Mouse (Mus musculus) Patski (cell line): ENCODE data around the gene Shmt2. TPM values are rescaled to one million over a fixed set of nuclear protein-coding genes. Genes with fewer than 3 reads are reported as not detected.

ENCODE experiments used
- ATAC-seq: fragments of 100-300 bp; one replicate; pipeline ENCODE4 v1.8.0; 2021
- CTCF ChIA-PET: fragments of 350-600 bp; sonication (Branson Sonifier 250); formaldehyde crosslinking; loops from one replicate; lab custom pipeline; 2022; ENCODE audit warnings: inconsistent platforms; lab: Charles Lee
- POLR2A ChIA-PET: fragments of 350-600 bp; sonication (Branson Sonifier 250); formaldehyde crosslinking; loops from one replicate; lab custom pipeline; 2022; ENCODE audit warnings: antibody characterized with exemption, inconsistent platforms; lab: Charles Lee
- DNase-seq: peaks from one replicate; pipeline ENCODE4 v3.0.0-alpha.2; 2011; ENCODE audit warnings: low read depth, low spot score
- H3K27me3 ChIP-seq: fragments of 371-371 bp; one replicate; pipeline ENCODE4 v1.5.1; 2021
- CTCF ChIP-seq: fragments of 100-300 bp; IDR thresholded peaks from one replicate; pipeline ENCODE4 v1.5.1; 2021
- in situ Hi-C: fragments of 300-500 bp; cut with MboI; formaldehyde crosslinking; loops from 3 replicates; pipeline ENCODE4 v1.11.1; 2018; ENCODE audit warnings: low pct_unique_long_range_greater_than_20kb, mixed read lengths
- polyA plus RNA-seq: library from polyadenylated mRNA; unstranded; gene quantifications from one replicate; pipeline ENCODE4 v1.2.3, GENCODE M21; 2021

Shmt2 gene
- polyA plus RNA-seq, 1 experiment from 2014 or later = 144 TPM

- DNase-seq (no peak), ATAC-seq (no peak)
- in situ Hi-C loops = loop anchor here (5.0 kb wide), 1 partner anchor 34 kb away; no protein-coding TSS in a partner anchor
- POLR2A ChIA-PET = no interaction called here
- TF ChIP-seq CTCF = no peak
- CTCF ChIA-PET = interaction anchor here (2.3 to 5.5 kb wide), 2 partner anchors 8 to 29 kb away, joined by 10 to 34 read pairs; no protein-coding TSS in a partner anchor
- H3K27me3 ChIP-seq = no peaks in the 10 kb centered on the region
Measured at GRCm38 (mm10) chr10:127508239-127508638, 14.0 kb downstream of the Shmt2 start.

GRCm38 (mm10) chr10:127500894-127501893 is 21.1 kb downstream of the Shmt2 start, which contains the start of gene Stac3:
Gene Stac3, plus strand, starts transcription at chr10:127501686.
- in situ Hi-C loops = no loop called here
- no peak for DNase-seq
- no peaks in the 10 kb centered on the region for H3K27me3 ChIP-seq
- ChIA-PET POLR2A (interaction anchor here (0.9 kb wide), 1 partner anchor 26 kb away, joined by 3 read pairs; no protein-coding TSS in a partner anchor), CTCF (interaction anchor here (0.8 to 5.9 kb wide), 6 partner anchors 8 to 55 kb away, joined by 3 to 47 read pairs (median 6); no protein-coding TSS in a partner anchor)
- no peak for ATAC-seq
- TF ChIP-seq CTCF = no peak

- ChIA-PET CTCF (interaction anchor here (0.8 to 5.9 kb wide), 4 partner anchors 9 to 55 kb away, joined by 3 to 47 read pairs (median 12); no protein-coding TSS in a partner anchor), POLR2A (no interaction called here)
- in situ Hi-C loops = no loop called here
- DNase-seq (no peak), ATAC-seq (no peak)
- TF ChIP-seq CTCF = no peak
- no peaks in the 10 kb centered on the region for H3K27me3 ChIP-seq
Measured at GRCm38 (mm10) chr10:127500042-127500441, 22.2 kb downstream of the Shmt2 start.

- POLR2A ChIA-PET = no interaction called here
- CTCF ChIA-PET = interaction anchor here (1.9 to 5.9 kb wide), 2 partner anchors 9 to 14 kb away, joined by 10 to 47 read pairs; no protein-coding TSS in a partner anchor
- TF ChIP-seq CTCF = no peak
- no peaks in the 10 kb centered on the region for H3K27me3 ChIP-seq
- in situ Hi-C loops = no loop called here
- ATAC-seq (no peak), DNase-seq (no peak)
Measured at GRCm38 (mm10) chr10:127499516-127499915, 22.7 kb downstream of the Shmt2 start.

GRCm38 (mm10) chr10:127496156-127496555 is 26.1 kb downstream of the Shmt2 start:
- CTCF ChIA-PET = interaction anchor here (0.7 to 1.8 kb wide), 2 partner anchors 17 to 27 kb away, joined by 3 to 8 read pairs; partner anchors contain the start of gene Shmt2
- ATAC-seq = no peak
- TF ChIP-seq CTCF = no peak
- POLR2A ChIA-PET = interaction anchor here (0.5 to 1.3 kb wide), 2 partner anchors 10 to 13 kb away, joined by 3 to 4 read pairs; no protein-coding TSS in a partner anchor
- no peak for DNase-seq
- in situ Hi-C loops = no loop called here
- H3K27me3 ChIP-seq = no peaks in the 10 kb centered on the region

- CTCF ChIA-PET = interaction anchor here (1.8 to 2.2 kb wide), 2 partner anchors 13 to 21 kb away, joined by 6 to 11 read pairs; no protein-coding TSS in a partner anchor
- no peak for ATAC-seq
Measured at GRCm38 (mm10) chr10:127492118-127492517, 30.1 kb downstream of the Shmt2 start.

GRCm38 (mm10) chr10:127491128-127491512 is 31.1 kb downstream of the Shmt2 start:
- DNase-seq (no peak), ATAC-seq (no peak)
- H3K27me3 ChIP-seq = no peaks in the 10 kb centered on the region
- POLR2A ChIA-PET = interaction anchor here (0.6 kb wide), 1 partner anchor 338 kb away, joined by 4 read pairs; no protein-coding TSS in a partner anchor
- CTCF ChIA-PET = interaction anchor here (1.6 to 2.2 kb wide), 4 partner anchors 10 to 46 kb away, joined by 5 to 11 read pairs (median 6); no protein-coding TSS in a partner anchor
- no peak for TF ChIP-seq CTCF
- in situ Hi-C loops = no loop called here

More at GRCm38 (mm10) chr10:127492118-127492517, 30.1 kb downstream of the Shmt2 start:
- no peak for DNase-seq
- no peak for TF ChIP-seq CTCF
- POLR2A ChIA-PET = no interaction called here
- in situ Hi-C loops = no loop called here
- no peaks in the 10 kb centered on the region for H3K27me3 ChIP-seq

GRCm38 (mm10) chr10:127490160-127491127 is 31.8 kb downstream of the Shmt2 start:
- POLR2A ChIA-PET = interaction anchor here (0.6 kb wide), 1 partner anchor 338 kb away, joined by 4 read pairs; no protein-coding TSS in a partner anchor
- DNase-seq = no peak
- H3K27me3 ChIP-seq = no peaks in the 10 kb centered on the region
- no peak for ATAC-seq
- CTCF ChIA-PET = interaction anchor here (1.6 to 2.2 kb wide), 4 partner anchors 10 to 47 kb away, joined by 5 to 11 read pairs (median 6); no protein-coding TSS in a partner anchor
- in situ Hi-C loops = no loop called here
- TF ChIP-seq CTCF = no peak

GRCm38 (mm10) chr10:127488856-127489255 is 33.4 kb downstream of the Shmt2 start:
- in situ Hi-C loops = no loop called here
- CTCF ChIA-PET = interaction anchor here (1.1 kb wide), 1 partner anchor 24 kb away, joined by 3 read pairs; no protein-coding TSS in a partner anchor
- DNase-seq = no peak
- no peaks in the 10 kb centered on the region for H3K27me3 ChIP-seq
- POLR2A ChIA-PET = no interaction called here
- ATAC-seq = no peak
- no peak for TF ChIP-seq CTCF
